Mouse (Mus musculus) gastrocnemius, adult 8-10 months (tissue): ENCODE data around the gene Map7d2. TPM values are rescaled to one million over a fixed set of nuclear protein-coding genes. Genes with fewer than 3 reads are reported as not detected.
"Not testable (repeated sequence)": the region's sequence is repeated elsewhere in the genome, so short reads cannot be mapped to it uniquely, and the experiment has no call there.

ENCODE experiments used
- DNase-seq, 2 experiments: peaks; one replicate each; pipeline ENCODE4 v3.0.0; 2022; ENCODE audit warnings: low spot score in 2 of 2
- total RNA-seq, 4 experiments: library from RNA; stranded (reverse); gene quantifications; 2 replicates each; pipeline ENCODE4 v1.2.4; 2022

The Map7d2 gene
- total RNA-seq: under 1 TPM in 3 of 4 experiments, not detected in 1; 0.12 to 0.64 (median 0.36) TPM

DNA sequence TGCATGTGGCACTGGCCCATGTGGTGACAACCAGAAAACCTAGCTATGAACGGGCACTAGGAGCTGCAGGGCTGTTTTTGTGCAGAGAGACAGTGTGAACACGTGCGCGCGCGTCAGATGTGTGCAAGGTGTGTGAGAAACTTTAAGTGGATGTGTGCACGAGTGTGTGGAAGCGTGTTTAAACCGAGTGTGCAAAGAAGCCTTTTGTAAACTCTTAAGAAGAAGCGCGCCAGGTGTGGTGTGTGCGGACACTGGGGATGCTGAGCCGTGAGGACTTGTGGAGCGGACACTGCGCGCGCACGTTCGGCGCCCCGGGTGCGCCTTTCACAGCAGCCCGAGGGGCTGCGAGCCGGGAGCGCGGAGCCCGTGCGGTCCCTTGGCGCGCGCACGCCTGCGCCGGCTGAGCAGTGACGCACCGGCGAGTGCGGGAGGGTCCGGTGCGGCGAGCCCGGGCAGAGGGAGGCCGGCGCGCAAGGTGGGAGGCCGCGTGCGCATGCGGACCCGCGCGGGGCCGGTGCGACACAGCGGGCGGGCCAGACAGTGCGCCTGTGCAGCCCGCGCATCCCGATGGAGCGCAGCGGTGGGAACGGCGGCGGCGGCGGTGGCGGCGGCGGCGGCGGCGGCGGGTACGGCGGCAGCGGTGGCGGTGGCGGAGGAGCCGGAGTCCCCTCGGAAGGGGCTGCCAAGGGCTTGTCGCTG lies at the start of gene Map7d2:
Gene Map7d2 (plus strand): TSS at position 443 of the 699 bp plus-strand sequence.
- DNase-seq: no peak

DNA sequence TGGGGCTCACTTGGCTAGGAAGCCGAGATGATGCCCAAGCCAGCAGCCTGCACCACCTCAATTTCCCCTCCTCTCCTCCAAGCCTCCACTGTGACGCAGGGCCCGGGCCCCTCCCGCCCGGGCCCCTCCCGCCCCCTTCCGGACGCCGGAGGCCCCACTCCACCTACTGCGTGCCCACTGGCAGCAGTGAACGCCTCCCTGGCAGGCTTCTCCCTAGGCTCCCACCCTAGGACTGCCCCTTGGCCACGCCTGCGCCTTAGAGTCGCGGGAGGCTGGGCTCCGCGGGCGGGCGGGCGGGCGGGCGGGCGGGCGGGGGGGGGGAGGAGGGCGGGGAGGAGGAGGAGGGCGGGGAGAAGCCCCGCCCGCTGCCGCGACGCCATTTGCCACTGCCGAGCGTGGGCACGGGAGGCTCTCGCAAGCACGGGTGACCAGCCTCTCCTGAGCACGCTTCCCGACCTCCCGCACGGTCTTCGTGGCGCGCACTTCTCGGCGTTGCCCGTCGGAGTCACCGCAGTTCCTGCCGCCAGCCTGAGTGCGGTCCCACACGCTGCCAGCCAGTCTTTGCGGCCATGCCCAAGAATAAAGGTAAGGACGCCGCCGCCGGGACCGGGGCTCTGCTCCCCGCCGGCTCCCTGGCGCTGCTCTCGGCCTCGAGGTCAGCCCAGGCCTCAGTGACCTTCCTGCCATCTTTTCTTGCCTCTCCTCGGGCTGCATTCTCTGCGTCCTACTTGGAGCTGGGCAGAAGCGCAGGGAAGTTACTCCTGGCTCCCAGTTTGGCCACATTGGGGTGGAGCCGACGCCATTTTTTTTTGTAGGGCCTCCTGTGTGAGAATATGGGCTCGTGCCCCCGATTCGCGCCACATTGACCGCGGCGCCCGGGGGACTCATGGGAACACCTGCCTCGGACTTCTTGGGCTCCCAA lies 42.3 kb upstream of the Map7d2 start, which contains the start of gene Eif1ax:
Gene Eif1ax (plus strand): TSS at position 348 of the 922 bp plus-strand sequence.
- peak; percentile 52 to 67 for DNase-seq

DNA sequence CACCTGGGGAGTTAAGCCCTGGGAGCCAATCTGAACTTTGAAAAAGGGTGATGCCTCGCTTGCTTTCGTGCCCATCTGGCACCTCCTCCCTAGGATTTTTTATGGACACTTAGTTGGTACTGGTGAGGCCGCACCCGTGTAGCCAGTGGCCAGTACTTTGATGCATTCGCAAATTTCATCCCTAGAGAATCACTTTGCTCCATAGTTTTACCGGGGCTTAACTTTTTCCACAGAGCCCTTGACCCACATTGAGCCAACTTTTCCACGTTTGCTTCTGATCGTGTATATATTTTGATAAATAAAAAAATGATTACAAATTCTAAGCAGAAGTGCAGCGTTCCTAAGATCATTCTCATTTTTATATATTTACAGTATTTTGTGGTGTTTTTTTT lies 41.6 kb upstream of the Map7d2 start:
- DNase-seq: no peak

DNA sequence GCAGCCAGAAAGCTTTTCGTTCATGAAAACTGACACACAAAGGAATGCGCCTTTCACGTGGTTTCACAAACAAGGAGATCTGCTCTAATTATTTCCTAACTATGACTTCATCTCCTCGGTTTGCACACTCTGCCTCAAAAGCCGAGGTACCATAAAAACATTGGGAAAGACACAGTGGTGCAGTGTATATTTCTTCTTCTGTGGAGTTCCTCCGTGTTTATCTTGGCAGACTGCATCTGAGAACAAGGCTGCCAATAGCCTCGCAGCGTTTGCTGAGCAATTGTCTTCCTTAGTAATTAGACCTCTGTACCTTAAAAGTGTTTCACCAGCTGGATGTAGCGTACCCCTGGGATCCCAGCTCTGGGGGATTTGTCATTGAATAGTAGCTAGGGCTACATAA lies 27.3 kb upstream of the Map7d2 start:
- no peak for DNase-seq

DNA sequence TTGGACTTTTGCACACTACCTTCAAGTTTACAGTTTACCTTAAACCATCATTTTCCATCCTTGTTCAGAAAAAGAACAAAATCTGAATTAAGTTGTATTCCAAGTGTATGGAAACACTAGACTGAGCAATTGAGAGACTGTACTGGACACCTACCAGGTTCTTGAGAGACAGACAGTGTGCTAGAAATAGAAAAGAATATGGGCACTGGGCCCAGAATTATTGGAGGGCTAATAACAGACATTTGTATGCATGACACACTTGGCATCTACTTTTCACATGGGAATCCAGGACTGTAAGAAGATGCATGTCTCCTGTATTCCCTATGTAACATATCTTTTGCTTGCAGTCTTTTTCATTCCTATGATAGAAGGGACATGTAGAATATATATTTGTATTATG lies 25.4 kb upstream of the Map7d2 start:
- no peak for DNase-seq

DNA sequence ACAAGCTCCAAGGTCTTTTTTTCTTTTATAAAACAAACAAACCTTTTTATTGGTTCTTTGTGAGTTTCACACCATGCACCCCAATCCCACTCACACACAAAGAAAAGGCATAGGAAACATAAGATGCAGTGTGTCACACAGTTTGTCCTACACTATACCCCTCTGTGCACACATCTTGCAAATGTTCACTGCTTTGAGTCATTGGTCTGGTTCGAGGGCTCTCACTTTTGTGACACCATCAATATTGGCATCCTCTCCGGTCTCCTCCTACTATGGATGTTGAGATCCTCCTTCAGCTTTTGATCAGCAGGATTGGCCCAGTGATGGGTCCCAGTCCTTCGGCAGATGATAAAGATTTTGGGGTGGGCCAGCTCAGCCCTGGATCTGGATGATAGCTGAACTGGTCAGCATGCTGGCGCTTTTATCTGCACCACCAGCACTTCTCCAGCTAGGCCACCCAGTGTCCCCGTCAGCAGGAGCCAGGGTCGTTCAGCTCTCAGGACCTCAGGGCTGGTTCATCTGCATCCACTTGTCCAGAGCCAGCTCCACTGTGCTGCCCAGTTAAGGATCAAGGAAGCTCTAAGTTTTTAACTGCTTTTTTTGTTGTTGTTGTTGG lies 23.9 kb upstream of the Map7d2 start:
- DNase-seq: no peak

DNA sequence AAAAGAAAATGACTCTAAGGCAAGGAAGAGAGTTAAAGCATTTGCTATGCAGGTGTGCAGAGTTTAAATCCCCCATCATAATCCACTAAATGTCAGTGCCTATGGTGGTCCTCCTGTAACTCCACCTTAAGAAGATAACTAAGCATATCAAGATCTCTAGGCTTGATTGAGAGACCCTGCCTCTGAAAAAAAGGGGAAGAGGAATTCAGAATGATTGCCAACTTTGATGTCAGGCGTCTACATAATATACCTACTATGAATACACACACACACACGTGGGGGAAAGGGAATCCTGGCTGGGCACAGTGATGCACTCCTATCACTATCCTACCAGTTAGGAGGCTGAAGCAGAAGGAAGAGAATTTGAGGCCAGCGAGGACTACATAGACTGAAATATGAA lies 23.1 kb upstream of the Map7d2 start:
- DNase-seq: no peak

DNA sequence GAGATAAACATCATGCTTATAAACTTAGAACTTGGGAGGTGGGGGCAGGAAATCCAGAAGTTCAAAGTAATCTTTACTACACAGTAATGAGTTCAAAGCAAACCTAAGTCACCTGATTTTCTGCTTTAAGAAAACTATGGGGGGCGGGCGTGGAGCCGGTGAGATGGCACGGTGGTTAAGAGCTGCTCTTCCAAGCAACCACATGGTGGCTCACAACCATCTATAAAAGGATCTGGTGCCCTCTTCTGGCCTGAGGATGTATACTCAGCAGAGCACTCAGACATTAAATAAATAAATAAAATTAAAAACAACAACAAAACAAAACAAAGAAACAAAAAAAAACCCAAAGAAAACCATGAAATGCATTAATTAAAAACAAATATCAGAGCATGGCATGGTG lies 5.1 kb upstream of the Map7d2 start:
- DNase-seq: no peak

DNA sequence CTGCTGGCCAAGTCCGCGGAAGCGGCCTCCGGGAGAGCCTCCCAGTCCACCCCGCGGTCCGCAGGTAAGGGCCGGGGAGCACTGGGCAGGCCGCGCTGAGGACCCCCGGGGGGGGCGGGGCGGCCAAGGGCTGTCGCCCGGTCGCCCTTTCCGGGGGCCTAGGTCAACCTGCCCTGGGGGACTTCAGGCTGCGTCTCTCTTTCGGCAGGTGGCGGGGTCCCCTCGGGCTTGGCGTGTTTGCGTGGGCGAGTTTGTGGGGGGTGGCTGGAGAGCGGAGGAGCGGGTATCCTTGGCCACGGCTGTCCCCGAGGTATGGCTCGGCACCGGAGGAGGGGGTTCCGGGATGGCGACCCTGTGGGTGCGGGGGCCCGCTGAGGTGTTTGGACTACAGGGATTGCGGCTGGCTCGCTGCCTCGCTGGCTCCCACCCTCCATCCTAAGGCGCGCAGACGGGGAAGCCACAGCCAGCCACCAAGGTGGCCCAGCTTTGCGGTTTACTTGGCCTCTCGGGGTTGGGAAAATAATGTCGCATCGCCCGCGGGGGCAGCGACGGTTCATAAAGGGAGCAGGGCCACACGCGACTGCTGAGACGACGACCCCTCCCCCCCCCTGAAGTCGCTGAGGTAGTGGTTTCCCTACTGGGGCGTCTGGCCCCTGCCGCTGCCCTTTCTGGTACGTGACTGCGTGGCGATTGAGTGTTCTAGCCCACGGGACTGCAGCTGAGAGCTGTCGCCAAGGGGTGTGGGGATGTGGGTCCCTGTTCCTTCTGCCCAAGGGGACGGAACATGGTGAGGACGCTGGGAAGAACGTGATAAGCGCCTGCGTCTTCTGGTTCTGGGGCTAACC lies 679 bp downstream of the Map7d2 start:
- DNase-seq: no peak

DNA sequence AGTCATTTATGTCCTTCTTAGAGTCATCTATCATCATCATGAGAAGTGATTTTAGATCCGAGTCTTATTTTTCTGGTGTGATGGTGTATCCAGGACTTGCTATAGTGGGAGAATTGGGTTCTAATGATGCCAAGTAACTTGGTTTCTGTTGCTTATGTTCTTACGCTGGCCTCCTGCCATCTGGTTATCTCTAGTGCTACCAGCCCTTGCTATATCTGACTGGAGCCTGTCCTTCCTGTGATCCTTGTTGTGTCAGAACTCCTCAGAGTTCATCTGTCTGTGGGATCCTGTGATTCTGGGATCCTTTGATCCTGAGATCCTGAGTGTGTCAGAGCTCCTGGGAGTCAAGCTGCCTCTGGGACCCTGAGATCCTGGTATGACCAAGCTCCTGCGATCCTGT lies 16.1 kb downstream of the Map7d2 start:
- not testable (repeated sequence) for DNase-seq

DNA sequence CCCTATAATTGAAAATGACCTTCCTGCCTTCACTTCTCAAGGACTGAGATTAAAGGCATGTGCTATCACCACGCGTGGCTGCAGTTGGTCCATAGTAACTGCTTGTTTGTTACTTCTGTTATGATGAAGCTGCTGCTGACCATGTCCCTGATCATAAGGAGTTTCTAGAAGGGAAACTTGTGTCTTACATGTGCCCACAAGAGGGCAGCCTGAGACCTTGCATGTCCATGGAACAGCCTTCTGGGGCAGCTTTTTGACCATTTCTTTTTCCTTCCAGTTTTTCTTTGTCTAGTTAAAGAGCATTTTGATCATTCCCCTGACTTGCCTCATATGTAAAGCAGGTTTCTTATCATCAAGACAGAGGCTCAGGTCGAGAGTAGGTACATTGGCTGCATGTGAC lies 27.8 kb downstream of the Map7d2 start:
- DNase-seq: no peak

DNA sequence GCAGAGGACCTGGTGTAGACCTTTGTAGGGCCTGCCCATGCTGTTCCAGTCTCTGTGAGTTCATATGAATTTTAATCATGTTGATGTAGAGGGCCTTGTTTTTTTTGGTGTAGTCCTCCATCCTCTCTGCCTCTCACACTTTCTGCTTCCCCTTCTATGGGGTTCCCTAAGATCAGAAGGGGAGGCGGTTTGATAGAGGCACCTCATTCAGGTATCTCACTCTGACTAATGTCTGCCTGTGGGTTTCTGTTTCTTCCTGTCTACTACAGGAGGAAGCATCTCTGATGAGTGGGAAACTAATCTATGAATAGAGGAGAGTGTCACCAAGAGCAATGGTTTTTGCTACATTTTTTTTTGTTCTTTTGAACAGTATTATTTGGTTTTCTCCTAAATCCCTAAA lies 32.8 kb downstream of the Map7d2 start:
- no peak for DNase-seq

DNA sequence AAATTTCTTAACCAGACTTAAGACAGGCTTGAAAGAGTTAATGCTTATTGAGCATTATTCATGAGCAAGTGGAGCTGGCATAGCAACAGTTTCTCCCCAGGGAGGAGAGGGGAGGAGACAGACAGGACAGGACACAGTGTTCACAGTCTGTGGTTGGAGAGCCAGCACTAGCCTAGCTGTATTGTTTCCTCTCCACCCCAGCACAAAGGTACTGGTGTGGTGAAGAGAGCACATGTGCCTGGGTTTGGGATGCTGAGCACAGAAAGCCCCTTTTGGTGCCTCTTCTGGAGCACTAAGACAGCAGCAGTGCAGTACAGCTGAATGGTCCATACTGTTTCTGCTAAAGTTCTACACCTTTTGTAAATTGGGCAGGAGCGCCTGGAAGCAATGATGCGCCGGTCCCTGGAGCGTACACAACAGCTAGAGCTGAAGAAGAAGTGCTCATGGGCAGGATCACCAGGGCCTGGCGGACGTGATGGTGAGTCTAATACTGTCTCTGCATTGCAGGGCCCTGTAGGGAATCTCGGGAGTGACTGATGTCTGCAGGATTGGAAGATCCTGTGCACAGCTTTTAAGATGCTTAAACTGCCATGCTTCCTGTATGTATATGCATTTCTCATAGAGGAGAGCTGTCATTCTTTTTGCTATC lies 44.8 kb downstream of the Map7d2 start:
- no peak for DNase-seq

DNA sequence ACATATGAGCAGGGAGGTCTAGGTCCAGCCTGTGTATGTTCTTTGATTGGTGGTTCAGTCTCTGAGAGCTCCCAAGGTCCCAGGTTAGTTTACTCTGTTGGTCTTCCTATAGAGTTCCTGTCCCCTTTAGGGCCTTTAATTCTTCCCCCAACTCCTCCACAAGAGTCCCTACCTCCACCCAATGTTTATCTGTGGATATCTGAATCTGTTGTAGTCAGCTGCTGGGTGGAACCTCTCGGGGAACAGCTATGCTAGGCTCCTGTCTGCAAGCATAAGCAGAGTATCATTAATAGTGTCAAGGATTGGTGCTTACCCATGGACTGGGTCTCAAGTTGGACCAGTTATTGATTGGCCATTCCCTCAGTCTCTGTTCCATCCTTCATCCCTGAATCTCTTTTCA lies 60.4 kb downstream of the Map7d2 start:
- no peak for DNase-seq

DNA sequence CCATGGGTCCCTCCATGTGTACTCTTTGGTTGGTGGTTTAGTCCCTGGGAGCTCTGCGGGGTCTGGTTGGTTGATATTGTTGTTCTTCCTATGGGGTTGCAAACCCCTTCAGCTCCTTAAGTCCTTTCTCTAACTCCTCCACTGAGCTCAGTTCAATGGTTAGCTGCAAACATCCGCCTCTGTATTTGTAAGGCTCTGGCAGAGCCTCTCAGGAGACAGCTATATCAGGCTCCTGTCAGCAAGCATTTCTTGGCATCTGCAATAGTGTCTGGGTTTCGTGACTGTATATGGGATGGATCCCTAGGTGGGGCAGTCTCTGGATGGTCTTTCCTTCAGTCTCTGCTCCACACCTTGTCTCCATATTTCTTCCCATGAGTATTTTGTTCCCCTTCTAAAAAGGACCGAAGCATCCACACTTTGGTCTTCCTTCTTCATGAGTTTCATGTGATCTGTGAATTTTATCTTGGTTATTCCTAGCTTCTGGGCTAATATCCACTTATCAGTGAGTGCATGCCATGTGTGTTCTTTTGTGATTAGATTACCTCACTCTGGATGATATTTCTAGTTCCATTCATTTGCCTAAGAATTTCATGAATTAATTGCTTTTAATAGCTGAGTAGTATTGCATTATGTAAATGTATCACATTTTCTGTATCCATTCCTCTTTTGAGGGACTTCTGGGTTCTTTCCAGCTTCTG lies 64.0 kb downstream of the Map7d2 start:
- DNase-seq: not testable (repeated sequence)

DNA sequence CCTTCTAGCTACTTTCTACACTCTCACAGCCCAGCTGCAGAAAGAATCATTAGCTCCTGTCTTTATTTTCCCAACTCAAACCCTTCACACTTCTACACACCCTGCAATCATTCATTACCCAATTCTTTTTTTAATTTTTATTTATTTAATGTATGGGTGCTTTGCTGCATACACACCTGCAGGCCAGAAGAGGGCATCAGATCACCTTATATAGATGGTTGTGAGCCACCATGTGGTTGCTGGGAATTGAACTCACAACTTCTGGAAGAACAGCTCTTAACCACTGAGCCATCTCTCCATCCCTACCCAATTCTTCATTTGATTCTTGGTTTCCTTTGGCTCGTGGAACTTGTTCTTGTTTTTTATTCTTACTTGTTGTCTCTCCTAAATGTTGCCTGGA lies 69.9 kb downstream of the Map7d2 start:
- DNase-seq: no peak

DNA sequence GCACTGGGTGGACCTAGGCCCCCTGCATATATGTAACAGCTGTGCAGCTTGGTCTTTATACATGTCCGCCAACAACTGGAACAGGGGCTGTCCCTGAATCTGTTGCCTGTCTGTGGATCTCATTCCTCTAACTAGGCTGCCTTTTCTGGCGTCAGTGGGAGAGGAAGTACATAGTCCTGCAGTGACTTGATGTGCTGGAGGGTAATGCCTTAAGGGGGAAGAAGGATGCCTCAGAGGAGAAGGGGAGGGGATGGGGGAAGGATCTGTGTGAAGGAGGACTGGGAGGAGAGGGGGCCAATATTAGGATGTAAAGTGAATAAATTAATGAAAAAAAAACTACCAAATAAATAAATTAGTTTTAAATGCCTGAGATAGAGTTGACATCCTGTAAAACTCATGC lies 88.8 kb downstream of the Map7d2 start:
- DNase-seq: no peak

DNA sequence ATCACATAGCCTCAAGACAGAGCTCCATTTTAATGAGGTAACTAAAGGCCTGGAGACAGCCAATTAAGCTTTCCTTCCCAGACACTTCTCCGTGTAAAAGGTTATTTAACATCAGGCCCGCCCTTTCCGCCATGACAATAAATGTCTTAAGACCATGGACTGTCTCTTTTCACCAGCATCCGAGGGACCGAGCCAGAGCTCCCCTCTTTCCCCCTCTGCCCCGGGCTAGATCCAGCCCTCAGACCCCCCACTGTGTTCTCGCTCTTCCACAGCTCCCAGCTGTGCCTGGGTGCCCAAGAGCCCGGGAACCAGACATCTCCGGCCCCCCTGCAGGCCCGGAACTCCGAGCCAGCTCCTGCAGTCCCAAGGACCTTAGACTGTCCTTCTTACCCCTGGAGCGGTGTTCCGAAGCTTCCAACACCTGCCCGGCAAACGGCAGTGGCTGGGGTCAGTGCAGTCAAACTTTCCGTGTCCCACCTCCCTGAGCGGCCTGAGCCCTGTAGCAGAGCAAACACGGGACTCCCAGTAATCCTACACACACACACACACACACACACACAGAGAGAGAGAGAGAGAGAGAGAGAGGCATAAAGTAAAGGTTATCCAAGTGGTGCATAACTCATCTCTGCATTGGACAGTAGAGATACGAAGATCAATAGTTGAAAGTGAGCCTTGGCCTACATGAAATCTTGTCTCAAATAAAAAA lies 94.1 kb downstream of the Map7d2 start:
- no peak for DNase-seq

DNA sequence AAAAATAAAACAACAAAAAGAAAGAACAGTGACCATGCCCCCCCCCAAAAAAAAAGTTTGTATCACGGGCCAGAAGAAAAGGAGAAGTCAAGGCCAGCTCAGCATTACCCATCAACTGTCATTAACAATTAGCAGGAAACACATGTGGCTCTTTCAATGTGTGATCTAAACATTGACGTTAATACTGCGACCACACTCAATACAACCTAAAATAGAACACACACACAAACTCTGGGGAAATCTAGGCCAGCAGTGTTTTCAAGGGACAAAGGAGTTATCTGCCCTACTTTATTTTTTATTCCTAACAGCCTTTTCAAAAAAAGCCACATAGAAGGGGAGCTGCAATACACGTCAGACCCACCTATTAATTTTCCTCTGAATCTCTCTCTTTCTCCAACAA lies 94.7 kb downstream of the Map7d2 start:
- DNase-seq: no peak
